Comparison of ENCODE assay signal across 8 mouse cellular contexts in genomic region chr6:115891497-115892061, GRCm38 (mm10). TPM values are rescaled to one million over a fixed set of nuclear protein-coding genes. Genes with fewer than 3 reads are reported as not detected.
DNase-seq lines count a peak whose midpoint lies in the region; ATAC-seq lines count a peak whose summit lies in the region.
"Had no signal": no experiment of that assay in that cellular context is flagged by ENCODE, and none has a peak within 500 bp of the region (broad histone marks: within the 10 kb centered on the region; RNA-seq: fewer than 3 reads in every experiment).

No protein-coding gene starts in this region.

- peak; percentile 86 for DNase-seq in NIH3T3 (ENCODE audit: low read depth)
- peak; percentile 50 to 61 for DNase-seq in cerebellum, adult 18-20 months
- DNase-seq in frontal cortex, postnatal 25 days (ENCODE audit: low spot score in 2 of 2): peak; percentile 72 to 74
- DNase-seq in kidney, postnatal 36 days: peak; percentile 33 to 68
- DNase-seq in lung, postnatal 36 days: peak; percentile 51
- DNase-seq in c-Kit-positive CD71-positive TER-119-positive erythroid progenitor cells, embryonic 14.5 days (ENCODE audit: low spot score): no peak

- peaks cover 3% of the 10 kb centered on the region; the same call in 1 of the 2 replicates for H3K9me3 ChIP-seq in stomach, embryonic 14.5 days (ENCODE audit: control insufficient read depth, low read depth, low read length)

- no peak overlapping the region for H3K4me3 ChIP-seq in stomach, embryonic 14.5 days (ENCODE audit: low read depth, low read length)

- no peak overlapping the region for H3K4me2 ChIP-seq in stomach, embryonic 14.5 days (replicated peaks; ENCODE audit: low read depth, low read length)

- no peaks in the 10 kb centered on the region for H3K27me3 ChIP-seq in stomach, embryonic 14.5 days (ENCODE audit: control insufficient read depth, insufficient read depth, low read length)

- ATAC-seq in stomach, embryonic 14.5 days (ENCODE audit: insufficient number of reproducible peaks, insufficient read depth, low FRiP score, low read depth): peak; percentile 61; the same call in 1 of the 2 replicates

- H3K4me1 ChIP-seq in stomach, embryonic 14.5 days (ENCODE audit: control insufficient read depth, insufficient read depth, low read length): peaks cover 18% of the 10 kb centered on the region

- 41% methylated on average over 8 of the region's 8 CpGs for WGBS in stomach, embryonic 14.5 days

- no peak overlapping the region for H3K9ac ChIP-seq in stomach, embryonic 14.5 days (replicated peaks; ENCODE audit: low read depth, low read length)

- H3K27ac ChIP-seq in stomach, embryonic 14.5 days (ENCODE audit: low read length): peak overlapping the region; percentile 85

- peaks cover 16% of the 10 kb centered on the region for H3K36me3 ChIP-seq in stomach, embryonic 14.5 days (ENCODE audit: control insufficient read depth, insufficient read depth, low read length)

RNA-seq across cellular contexts. Expression of gene Ift122, which starts 38.3 kb away (rescaled TPM):
- polyA plus RNA-seq in stomach, embryonic 14.5 days (2014; fragmentation: Nextera tagmentation; extraction: Ambion mirVana): 22.2 and 23.9 TPM in 2 replicates

RNA-seq across cellular contexts. Expression of gene Mbd4, which starts 38.4 kb away (rescaled TPM):
- polyA plus RNA-seq in stomach, embryonic 14.5 days (2014; fragmentation: Nextera tagmentation; extraction: Ambion mirVana): 16.4 and 20.6 TPM in 2 replicates

RNA-seq across cellular contexts. Expression of gene Rho, which starts 40.0 kb away (rescaled TPM):
- 0.25 TPM in 1 of 2 replicates, not detected in the other for polyA plus RNA-seq in stomach, embryonic 14.5 days (2014; fragmentation: Nextera tagmentation; extraction: Ambion mirVana)

RNA-seq across cellular contexts. Expression of gene H1foo, which starts 53.2 kb away (rescaled TPM):
- polyA plus RNA-seq in stomach, embryonic 14.5 days (2014; fragmentation: Nextera tagmentation; extraction: Ambion mirVana): not detected in 2 replicates
- polyA plus RNA-seq: large intestine, adult 2 months had no signal

RNA-seq across cellular contexts. Expression of gene Efcab12, which starts 53.4 kb away (rescaled TPM):
- 0.87 and 0.91 TPM in 2 replicates for polyA plus RNA-seq in stomach, embryonic 14.5 days (2014; fragmentation: Nextera tagmentation; extraction: Ambion mirVana)
